Mouse (Mus musculus) kidney, embryonic 16.5 days (tissue): ENCODE results near the gene Tgfbr3. TPM values are rescaled to one million over a fixed set of nuclear protein-coding genes. Genes with fewer than 3 reads are reported as not detected.
A peak's percentile ranks its signal among the peaks of the same experiment; 100 is the strongest.
"Not testable (repeated sequence)": the region's sequence is repeated elsewhere in the genome, so short reads cannot be mapped to it uniquely, and the experiment has no call there.

Source experiments
- ATAC-seq: fragments of 200-750 bp; cut with Nextera tagmentation; 2 replicates; pipeline ENCODE4 v1.8.0; 2017; ENCODE audit warnings: moderate TSS enrichment; ENCODE audit not compliant: low FRiP score, low TSS enrichment
- H3K27ac ChIP-seq: fragments of 300-500 bp; sonication (generic); 2 replicates; pipeline ENCODE4 v1.5.1; 2014; ENCODE audit warnings: low read length
- H3K27me3 ChIP-seq: fragments of 300-500 bp; sonication (generic); 2 replicates; pipeline ENCODE4 v1.6.1; 2014; ENCODE audit warnings: low read length, control low read depth, mixed read lengths; ENCODE audit not compliant: insufficient read depth
- H3K36me3 ChIP-seq: fragments of 300-500 bp; sonication (generic); 2 replicates; pipeline ENCODE4 v1.6.1; 2014; ENCODE audit warnings: low read length, control low read depth, mixed read lengths; ENCODE audit not compliant: insufficient read depth
- H3K4me1 ChIP-seq: fragments of 300-500 bp; sonication (generic); 2 replicates; pipeline ENCODE4 v1.6.1; 2014; ENCODE audit warnings: low read length, control low read depth, mixed read lengths; ENCODE audit not compliant: insufficient read depth
- H3K4me2 ChIP-seq: fragments of 300-500 bp; sonication (generic); replicated peaks from 2 replicates; pipeline ENCODE4 v1.6.1; 2014; ENCODE audit warnings: low read depth, low read length
- H3K4me3 ChIP-seq: fragments of 300-500 bp; sonication (generic); 2 replicates; pipeline ENCODE4 v1.5.1; 2014; ENCODE audit warnings: mild to moderate bottlenecking, low read length
- H3K9ac ChIP-seq: fragments of 300-500 bp; sonication (generic); replicated peaks from 2 replicates; pipeline ENCODE4 v1.6.1; 2014; ENCODE audit warnings: low read length
- H3K9me3 ChIP-seq: fragments of 300-500 bp; sonication (generic); 2 replicates; pipeline ENCODE4 v1.6.1; 2016; ENCODE audit warnings: low read length, control low read depth
- WGBS: fragments of 180-500 bp; shearing (Covaris S2); extraction: QIAGEN DNeasy Blood & Tissue Kit; methylation state at CpG from one replicate; pipeline ENCODE4 v1.1.7; 2014; 5-methylcytosine and 5-hydroxymethylcytosine counted together
- polyA plus RNA-seq: library from polyadenylated mRNA; unstranded; fragments of >200 nt; fragmentation: Nextera tagmentation; extraction: Ambion mirVana; gene quantifications from 2 replicates; pipeline ENCODE4 v1.2.1, GENCODE M21; 2015

The Tgfbr3 gene
- polyA plus RNA-seq, 1 experiment from 2014 or later, result 17.3 TPM

DNA sequence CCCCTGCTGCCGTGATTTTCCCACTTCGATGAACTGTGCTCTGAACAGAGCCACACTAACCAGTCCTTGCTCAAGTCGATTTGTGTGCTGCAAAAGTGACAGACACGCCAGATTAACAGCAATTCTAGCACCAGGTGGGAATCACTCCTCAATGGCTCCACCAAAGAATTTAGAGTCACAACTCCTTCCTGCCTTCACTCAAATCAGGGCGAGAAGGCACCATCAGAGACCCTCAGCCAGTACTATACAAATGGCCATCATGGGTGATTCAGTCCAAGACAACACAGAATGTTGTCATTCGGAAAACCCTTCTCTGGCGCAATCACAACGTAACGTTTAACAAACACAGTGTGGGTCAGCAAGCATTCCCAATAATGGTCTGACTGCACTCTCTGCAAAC, 60.4 kb downstream of the Tgfbr3 start:
- H3K27me3 ChIP-seq, result no peaks in the 10 kb centered on the region
- H3K4me3 ChIP-seq, result no peak overlapping the region
- 0 out of 2 replicates have a peak, but pooled peaks cover 5% of the 10 kb centered on the region for H3K36me3 ChIP-seq
- WGBS, result 74% methylated on average over 9 of the region's 9 CpGs
- peaks cover 4% of the 10 kb centered on the region; the same call in 1 of the 2 replicates for H3K9me3 ChIP-seq
- no peak for ATAC-seq
- H3K4me1 ChIP-seq, result peaks cover 29% of the 10 kb centered on the region
- H3K4me2 ChIP-seq, result no peak overlapping the region
- H3K27ac ChIP-seq, result no peak overlapping the region
- no peak overlapping the region for H3K9ac ChIP-seq

DNA sequence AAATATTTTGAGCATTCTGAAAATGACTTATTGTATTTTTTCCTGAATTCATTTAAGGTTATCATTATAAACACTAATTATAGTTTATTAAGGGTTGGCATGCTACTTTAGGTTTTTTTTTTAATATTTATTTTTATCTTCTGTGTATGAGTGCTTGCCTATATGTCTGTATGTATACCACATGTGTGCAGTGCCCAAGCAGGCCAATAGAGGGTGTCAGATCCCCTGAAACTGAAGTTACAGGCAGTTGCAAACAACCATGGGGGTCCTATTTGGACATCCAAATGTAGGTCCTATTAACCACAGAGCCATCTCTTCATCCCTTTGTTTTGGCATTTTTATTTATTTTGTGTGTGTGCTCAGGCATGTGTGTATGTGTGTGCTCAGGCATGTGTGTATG, 61.8 kb downstream of the Tgfbr3 start:
- H3K27me3 ChIP-seq, result no peaks in the 10 kb centered on the region
- H3K9ac ChIP-seq, result no peak overlapping the region
- no peak overlapping the region for H3K27ac ChIP-seq
- H3K4me2 ChIP-seq, result no peak overlapping the region
- 0 out of 2 replicates have a peak, but pooled peaks cover 5% of the 10 kb centered on the region for H3K36me3 ChIP-seq
- peaks cover 28% of the 10 kb centered on the region for H3K4me1 ChIP-seq
- H3K4me3 ChIP-seq, result no peak overlapping the region
- peaks cover 4% of the 10 kb centered on the region; the same call in 1 of the 2 replicates for H3K9me3 ChIP-seq
- ATAC-seq, result no peak

DNA sequence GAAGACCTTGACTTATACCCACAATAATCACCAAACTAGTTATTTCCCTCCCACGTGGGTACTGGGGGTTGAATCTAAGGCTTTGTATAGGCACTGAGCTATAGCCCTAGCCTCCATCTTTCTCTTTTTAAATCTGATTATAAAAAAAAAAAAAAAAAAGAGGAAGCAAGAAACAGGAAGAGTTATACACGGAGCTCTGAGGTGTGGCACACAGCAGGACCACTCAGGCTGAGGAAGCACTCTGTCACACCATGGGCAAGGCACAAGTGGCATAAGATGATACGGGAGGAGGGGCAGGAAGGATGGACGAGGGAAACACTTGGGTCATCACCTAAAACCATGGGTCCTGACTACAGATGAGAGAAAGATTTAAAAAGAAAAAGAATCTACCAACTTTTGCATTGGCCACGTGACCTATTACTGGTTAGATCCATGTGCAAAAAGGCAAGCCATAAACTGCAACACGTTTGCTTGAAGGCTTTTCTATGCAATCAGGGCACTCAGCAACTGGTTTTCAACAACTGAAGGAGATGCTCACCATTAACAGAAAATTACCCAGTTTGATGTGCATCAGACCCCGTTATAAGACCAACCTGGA, 64.5 kb downstream of the Tgfbr3 start:
- H3K27ac ChIP-seq, result no peak overlapping the region
- WGBS, result 80% methylated on average over 7 of the region's 7 CpGs
- no peak overlapping the region for H3K4me3 ChIP-seq
- no peaks in the 10 kb centered on the region for H3K27me3 ChIP-seq
- H3K36me3 ChIP-seq, result 0 out of 2 replicates have a peak, but pooled peaks cover 5% of the 10 kb centered on the region
- H3K4me1 ChIP-seq, result peaks cover 39% of the 10 kb centered on the region
- no peak overlapping the region for H3K9ac ChIP-seq
- no peak overlapping the region for H3K4me2 ChIP-seq
- H3K9me3 ChIP-seq, result peaks cover 4% of the 10 kb centered on the region; the same call in 1 of the 2 replicates
- ATAC-seq, result no peak

DNA sequence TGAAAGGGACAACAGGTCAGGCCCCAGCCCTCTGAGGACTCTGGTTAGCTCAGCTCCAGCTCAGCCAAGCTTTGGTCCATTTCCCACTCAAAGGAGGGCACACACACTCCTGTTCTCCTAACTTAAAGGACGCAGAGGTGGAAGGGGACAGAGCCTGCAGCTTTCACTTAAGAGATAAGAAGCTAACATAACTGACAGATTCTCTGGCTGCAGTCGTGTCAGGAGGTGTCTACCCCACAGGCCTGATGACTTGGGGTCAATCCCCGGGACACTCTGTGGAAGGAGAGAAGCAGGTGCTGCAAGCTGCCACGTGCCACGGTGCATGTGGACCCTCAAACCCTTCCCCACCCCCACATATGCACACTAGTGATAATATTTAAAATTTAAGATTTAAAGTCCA, 65.3 kb downstream of the Tgfbr3 start:
- WGBS, result 70% methylated on average over 5 of the region's 5 CpGs
- Histone ChIP-seq H3K4me1 (peaks cover 39% of the 10 kb centered on the region), H3K9ac (no peak overlapping the region), H3K27me3 (no peaks in the 10 kb centered on the region), H3K9me3 (peaks cover 4% of the 10 kb centered on the region; the same call in 1 of the 2 replicates), H3K4me2 (no peak overlapping the region), H3K36me3 (0 out of 2 replicates have a peak, but pooled peaks cover 5% of the 10 kb centered on the region), H3K27ac (peak overlapping the region; percentile 16; the same call in 1 of the 2 replicates), H3K4me3 (no peak overlapping the region)
- no peak for ATAC-seq

DNA sequence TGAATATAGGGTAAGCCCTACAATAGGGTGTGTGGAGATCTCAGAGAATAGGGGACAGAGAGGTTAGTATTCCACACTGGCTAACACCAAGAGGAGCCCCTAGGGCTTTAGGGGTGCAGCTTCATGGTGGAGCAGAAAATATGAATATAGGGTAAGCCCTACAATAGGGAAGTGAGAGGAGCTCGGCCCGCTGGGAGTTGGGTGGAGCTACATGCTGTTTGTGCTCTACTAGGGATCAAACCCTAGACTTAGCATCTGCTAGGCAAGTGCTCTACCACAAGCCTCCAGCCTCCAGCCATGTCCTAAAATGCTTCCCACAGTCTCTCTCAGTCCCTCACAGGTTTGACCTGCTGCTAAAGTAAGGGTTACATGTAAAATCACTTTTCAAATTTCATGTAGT, 65.9 kb downstream of the Tgfbr3 start:
- not testable (repeated sequence) for H3K9me3 ChIP-seq, H3K4me2 ChIP-seq, H3K36me3 ChIP-seq, H3K9ac ChIP-seq, H3K4me3 ChIP-seq, H3K27me3 ChIP-seq
- ATAC-seq, result 0 out of 2 replicates have a peak, but pooled peaks have one; percentile 17
- Histone ChIP-seq H3K4me1 (peaks cover 39% of the 10 kb centered on the region), H3K27ac (peak overlapping the region; percentile 66; the same call in 1 of the 2 replicates)
- 83% methylated on average over 2 of the region's 2 CpGs for WGBS

DNA sequence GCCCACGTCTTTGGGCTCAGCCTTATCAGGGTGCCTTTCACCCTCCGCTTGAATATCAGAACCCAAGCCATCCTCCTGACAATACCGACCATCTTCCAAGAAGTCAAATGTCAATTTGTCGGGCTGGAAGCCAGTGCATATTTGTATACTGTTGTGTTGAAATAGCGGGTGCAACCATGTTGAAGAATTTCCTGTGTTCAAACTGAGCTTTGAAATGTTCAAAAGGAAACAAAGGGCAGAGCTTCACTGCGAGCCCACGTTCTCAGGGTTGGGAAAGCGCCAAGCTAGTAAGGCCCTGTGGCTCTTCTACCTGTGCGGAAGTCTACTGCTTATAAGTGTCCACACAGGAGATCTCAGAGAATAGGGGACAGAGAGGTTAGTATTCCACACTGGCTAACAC, 66.4 kb downstream of the Tgfbr3 start:
- Histone ChIP-seq H3K9me3 (peaks cover 4% of the 10 kb centered on the region; the same call in 1 of the 2 replicates), H3K4me1 (peaks cover 39% of the 10 kb centered on the region), H3K27me3 (no peaks in the 10 kb centered on the region), H3K9ac (no peak overlapping the region), H3K4me3 (no peak overlapping the region), H3K4me2 (no peak overlapping the region), H3K36me3 (0 out of 2 replicates have a peak, but pooled peaks cover 5% of the 10 kb centered on the region), H3K27ac (peak overlapping the region; percentile 66)
- WGBS, result 74% methylated on average over 9 of the region's 9 CpGs
- ATAC-seq, result no peak

DNA sequence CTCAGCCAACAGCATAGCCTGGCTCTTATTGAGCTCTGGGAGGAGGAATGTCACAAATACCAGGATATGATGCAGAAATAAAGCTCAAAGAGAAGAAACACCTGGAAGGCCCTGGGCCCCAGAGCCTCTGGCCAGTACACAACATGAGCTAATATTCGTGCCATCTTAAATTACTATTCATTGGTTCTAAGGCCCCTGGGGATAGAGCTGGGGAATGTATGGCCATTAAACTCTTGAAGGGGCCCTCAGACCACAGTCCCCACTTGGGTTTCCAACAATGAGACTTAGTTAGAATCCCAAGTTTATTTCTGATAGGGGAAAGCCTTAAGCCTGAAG, 66.8 kb downstream of the Tgfbr3 start:
- Histone ChIP-seq H3K9ac (no peak overlapping the region), H3K4me1 (peaks cover 39% of the 10 kb centered on the region), H3K27me3 (no peaks in the 10 kb centered on the region), H3K4me2 (no peak overlapping the region), H3K27ac (peak overlapping the region; percentile 66), H3K36me3 (0 out of 2 replicates have a peak, but pooled peaks cover under 1% of the 10 kb centered on the region), H3K9me3 (peaks cover 1% of the 10 kb centered on the region; the same call in 1 of the 2 replicates), H3K4me3 (no peak overlapping the region)
- peak; percentile 67; the same call in 1 of the 2 replicates for ATAC-seq
- 45% methylated on average over 1 of the region's 1 CpGs for WGBS

DNA sequence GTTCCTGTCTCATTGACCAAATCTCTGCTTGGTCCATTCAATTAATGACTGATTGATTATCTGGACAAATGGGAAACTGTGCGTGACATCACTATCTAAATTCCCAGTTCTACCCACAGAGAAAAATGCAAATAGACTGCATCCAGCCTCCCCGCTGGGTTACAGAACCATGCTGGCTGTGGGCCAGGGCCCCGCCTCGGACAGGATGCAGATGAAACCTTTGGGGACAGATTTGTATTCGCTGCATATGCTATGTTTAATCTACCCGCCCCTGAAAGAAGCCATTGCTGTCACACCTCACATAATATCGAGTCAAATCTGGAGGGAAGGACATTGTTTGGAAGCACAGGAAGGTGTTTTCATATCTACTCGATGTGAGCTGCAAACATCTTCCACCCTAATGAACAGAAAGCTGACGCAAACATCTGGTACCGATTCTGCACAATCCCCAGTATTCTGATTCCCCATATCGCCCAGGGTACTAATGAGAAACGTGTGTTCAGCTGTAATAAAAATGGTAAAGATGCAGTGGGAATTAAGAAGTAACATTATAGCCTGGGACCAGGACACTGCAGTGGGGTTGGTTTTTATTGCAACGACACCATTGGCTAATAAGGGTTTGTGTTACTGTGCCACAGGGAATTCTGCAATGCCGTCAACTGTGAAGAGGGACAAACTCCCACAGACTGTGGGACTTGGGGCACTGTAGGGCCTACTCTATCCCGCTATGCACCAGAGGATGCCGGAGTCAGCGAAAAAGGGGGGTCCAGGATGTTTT, 67.3 kb downstream of the Tgfbr3 start:
- 47% methylated on average over 17 of the region's 17 CpGs for WGBS

DNA sequence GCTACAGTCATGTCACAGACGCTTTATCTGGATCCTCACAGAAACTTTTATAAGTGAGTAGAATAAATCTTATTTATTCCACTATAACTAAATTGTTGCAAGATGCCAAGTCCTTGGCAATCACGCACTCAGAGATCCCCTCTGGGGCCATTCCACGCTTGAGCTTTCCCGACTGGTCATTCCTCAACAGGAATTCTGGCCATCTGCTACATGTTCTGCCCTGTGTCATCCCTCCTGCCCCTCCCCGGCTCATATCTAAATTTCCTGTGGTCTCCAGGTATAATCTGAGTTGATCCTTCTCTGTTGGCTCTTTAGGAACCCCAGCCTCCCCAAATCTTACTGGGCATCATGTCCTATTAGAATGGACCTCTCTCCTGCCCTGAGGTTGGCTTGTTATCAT, 68.5 kb downstream of the Tgfbr3 start:
- H3K4me3 ChIP-seq, result no peak overlapping the region
- H3K4me1 ChIP-seq, result peaks cover 46% of the 10 kb centered on the region
- ATAC-seq, result no peak
- no peaks in the 10 kb centered on the region for H3K9me3 ChIP-seq
- WGBS, result 54% methylated on average over 5 of the region's 5 CpGs
- H3K36me3 ChIP-seq, result no peaks in the 10 kb centered on the region
- H3K4me2 ChIP-seq, result no peak overlapping the region
- no peaks in the 10 kb centered on the region for H3K27me3 ChIP-seq
- no peak overlapping the region for H3K27ac ChIP-seq
- no peak overlapping the region for H3K9ac ChIP-seq

More for the DNA sequence above, 67.3 kb downstream of the Tgfbr3 start:
- no peaks in the 10 kb centered on the region for H3K36me3 ChIP-seq
- ATAC-seq, result peak; percentile 76
- H3K27ac ChIP-seq, result peak overlapping the region; percentile 66
- no peak overlapping the region for H3K4me3 ChIP-seq
- no peaks in the 10 kb centered on the region for H3K27me3 ChIP-seq
- H3K9ac ChIP-seq, result no peak overlapping the region
- H3K9me3 ChIP-seq, result no peaks in the 10 kb centered on the region
- H3K4me2 ChIP-seq, result no peak overlapping the region
- H3K4me1 ChIP-seq, result peaks cover 45% of the 10 kb centered on the region

DNA sequence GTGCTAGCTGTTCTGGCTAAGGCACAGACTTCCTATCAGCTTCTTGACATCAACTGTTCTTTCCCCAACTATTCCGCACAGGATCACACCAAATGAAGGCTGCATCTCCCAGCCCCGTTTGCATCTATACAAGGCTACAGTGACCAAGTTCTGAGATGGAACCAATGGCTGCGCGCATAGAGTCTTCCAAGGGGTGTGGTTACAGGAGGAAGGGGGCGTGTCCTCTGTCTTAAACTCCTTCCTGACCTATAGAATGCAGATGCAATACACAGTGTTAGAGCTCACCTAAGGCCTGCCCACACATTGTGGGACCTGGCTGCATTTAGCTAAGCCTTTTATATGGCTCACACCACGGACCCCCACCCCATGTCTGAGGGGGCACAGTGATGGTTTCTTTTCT, 69.5 kb downstream of the Tgfbr3 start:
- H3K4me3 ChIP-seq, result no peak overlapping the region
- H3K27me3 ChIP-seq, result no peaks in the 10 kb centered on the region
- WGBS, result 78% methylated on average over 6 of the region's 6 CpGs
- H3K9ac ChIP-seq, result no peak overlapping the region
- H3K4me1 ChIP-seq, result peaks cover 46% of the 10 kb centered on the region
- no peaks in the 10 kb centered on the region for H3K36me3 ChIP-seq
- H3K4me2 ChIP-seq, result no peak overlapping the region
- H3K9me3 ChIP-seq, result no peaks in the 10 kb centered on the region
- H3K27ac ChIP-seq, result no peak overlapping the region
- ATAC-seq, result no peak
